Mouse (Mus musculus) heart, adult 9 months (tissue): ENCODE results near the gene Mindy2.
"Not testable (repeated sequence)": the region's sequence is repeated elsewhere in the genome, so short reads cannot be mapped to it uniquely, and the experiment has no call there.

Experiments used
- DNase-seq, 2 experiments: peaks; one replicate each; pipeline ENCODE4 v3.0.0; 2022; ENCODE audit warnings: low spot score in 2 of 2

Gene Mindy2

GRCm38 (mm10) chr9:70584641-70585040 is 72.3 kb downstream of the Mindy2 start:
- no peak for DNase-seq

DNA sequence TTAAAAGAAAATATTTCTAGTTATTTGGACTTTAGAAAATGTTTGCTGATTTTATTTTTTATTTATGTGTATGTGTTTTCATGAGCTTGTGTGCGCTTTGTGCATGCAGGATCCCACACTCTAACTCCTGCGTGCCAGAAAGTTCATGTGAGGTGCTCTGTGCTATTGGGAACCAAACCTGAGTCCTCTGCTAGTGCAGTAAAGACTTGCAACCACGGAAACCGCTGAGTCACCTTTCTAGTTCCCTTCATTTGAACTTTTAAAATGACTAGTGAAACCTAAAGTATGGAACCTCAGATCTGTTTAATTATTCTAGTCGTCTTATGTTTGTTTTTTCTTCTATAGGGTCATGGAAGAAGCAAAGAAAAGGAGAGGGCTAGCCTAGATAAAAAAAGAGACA is 76.0 kb downstream of the Mindy2 start:
- no peak for DNase-seq

DNA sequence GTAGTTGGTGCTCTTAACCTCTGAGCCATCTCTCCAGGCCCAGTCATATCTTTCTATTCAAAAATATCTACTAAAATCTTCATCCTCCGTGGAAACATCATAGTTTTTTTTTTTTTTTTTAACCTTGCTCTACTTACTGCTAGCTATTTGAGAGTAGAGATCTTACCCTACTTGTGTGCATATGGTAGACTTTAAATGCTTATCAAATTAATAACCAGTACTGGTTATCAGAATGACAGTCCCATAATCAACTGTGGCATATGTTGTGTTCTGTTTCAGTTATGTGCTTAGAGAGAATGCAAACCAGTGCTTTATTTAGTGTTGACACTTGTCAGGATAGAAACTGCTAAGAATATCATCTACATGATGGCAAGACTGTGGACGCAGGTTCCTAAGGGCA is 78.9 kb downstream of the Mindy2 start:
- no peak for DNase-seq

DNA sequence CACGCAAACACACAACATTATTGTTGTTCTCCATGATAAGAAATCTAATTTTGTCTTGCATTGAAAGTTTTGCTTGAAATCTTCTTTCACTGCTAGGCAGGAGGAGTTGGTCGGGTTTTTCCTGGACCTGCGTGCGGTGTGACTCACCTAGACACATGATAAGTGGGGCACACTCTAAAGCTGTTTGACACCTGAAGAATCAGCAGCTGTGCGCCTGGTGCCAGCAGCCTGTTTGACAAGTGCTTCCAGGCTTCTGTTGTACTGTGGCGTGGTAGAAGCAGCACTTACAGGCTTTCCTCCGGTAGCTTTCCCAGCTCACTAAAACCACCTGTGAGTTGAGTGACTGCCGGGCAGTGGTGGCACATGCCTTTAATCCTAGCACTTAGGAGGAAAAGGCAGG is 86.6 kb downstream of the Mindy2 start:
- no peak for DNase-seq

DNA sequence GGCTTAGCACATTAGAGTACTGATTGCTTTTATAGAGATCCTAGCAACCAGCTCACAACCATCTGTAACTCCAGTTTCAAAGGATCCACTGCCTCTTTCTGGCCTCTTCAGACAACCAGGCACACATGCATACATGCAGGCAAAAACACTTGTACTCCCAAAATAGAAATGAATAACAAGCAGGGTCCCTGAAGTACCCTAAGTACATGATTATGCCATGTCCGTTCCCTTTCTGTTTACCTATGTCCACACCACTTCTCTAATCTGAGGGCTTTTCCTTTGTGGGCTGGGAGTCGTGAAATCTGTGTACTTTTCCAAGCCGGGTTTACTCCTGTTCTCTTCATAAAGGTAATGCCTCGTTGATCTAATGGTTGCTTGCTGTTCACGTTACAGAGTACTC is 89.3 kb downstream of the Mindy2 start:
- no peak for DNase-seq

GRCm38 (mm10) chr9:70562825-70563224 is 94.1 kb downstream of the Mindy2 start:
- DNase-seq = no peak

DNA sequence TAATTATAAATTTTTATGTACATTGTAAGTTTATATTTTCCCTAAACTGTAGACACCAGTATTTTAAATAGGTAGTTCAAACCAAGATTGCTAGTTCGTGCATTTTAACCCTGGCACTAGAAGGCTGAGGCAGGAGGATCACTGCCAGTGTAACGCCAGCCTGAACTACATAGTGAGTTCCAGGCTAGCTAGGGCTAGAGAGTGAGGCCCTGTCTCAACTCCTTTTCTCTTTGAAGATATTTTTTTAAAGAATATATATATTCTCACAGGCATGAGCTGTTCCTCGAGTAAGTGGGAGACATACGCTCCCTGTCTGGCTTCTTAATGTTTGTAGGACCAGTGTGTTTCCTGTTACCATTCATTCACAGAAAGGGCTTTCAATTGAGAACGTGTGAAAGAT is 100.2 kb downstream of the Mindy2 start:
- DNase-seq = no peak

DNA sequence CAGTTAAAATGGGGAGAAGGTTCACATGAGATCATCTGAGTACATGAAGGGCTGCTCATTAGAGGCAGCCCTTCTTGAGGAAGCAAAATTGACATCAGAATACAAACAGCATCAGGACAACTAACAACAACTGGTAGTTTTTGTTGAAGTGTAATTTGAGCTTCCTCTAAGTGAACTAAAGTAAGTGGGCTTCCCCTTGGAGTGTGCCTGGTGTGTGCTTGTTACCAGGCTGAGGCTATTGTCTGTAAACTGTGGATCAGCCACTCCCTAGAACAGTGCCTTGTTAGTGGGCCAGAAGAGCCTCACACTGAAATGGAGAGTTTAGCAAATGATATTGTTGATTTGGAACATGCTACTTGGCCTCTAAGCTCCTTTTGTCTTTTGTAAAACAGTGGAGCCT is 101.5 kb downstream of the Mindy2 start:
- no peak for DNase-seq

- DNase-seq = not testable (repeated sequence)
Measured at GRCm38 (mm10) chr9:70552233-70552632, 104.7 kb downstream of the Mindy2 start.

DNA sequence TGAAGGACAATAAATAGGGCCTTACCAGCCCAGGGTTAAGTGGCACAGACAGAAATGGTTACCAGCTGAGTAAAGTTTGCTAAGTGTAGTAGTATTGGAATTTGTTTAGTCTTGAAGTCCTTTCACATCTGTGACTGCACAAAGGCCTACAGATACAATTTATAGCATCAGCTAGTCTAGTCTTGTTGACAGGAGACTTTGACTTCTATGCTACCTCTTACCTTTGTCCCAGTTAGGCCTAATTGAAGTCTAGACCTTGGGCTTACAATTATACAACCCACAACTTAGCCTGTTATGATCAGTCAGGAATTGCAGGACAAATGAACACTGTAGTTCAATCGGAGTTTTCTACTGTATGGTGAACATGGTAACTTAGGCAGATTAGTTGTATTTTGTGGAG is 105.5 kb downstream of the Mindy2 start:
- no peak for DNase-seq
